Mouse (Mus musculus): Measurements from ENCODE around the gene Atg16l2.

Gene Atg16l2

GRCm38 (mm10) chr7:101213515-101214263 is 88.4 kb downstream of the Atg16l2 start:
- no peak for DNase-seq
